Mouse (Mus musculus) heart, postnatal 14 days (tissue): ENCODE results near the gene Ctrc. TPM values are rescaled to one million over a fixed set of nuclear protein-coding genes. Genes with fewer than 3 reads are reported as not detected.

Experiments used
- total RNA-seq, 2 experiments: library from RNA; stranded (reverse); gene quantifications; 2 replicates each; pipeline ENCODE4 v1.2.3; 2021

The Ctrc gene
- total RNA-seq, 2 experiments from 2014 or later = not detected

Other genes with a start within 250 kb of the Ctrc start
- gene Fblim1, start 240.3 kb downstream of the Ctrc start, total RNA-seq = 100 to 1,000 TPM; 299 to 338 TPM
- 10 to 100 TPM; 30.1 to 35.4 TPM for gene Tmem82, start 227.7 kb downstream of the Ctrc start, total RNA-seq
- gene Slc25a34, start 222.5 kb downstream of the Ctrc start, total RNA-seq = 100 to 1,000 TPM; 121 TPM
- 100 to 1,000 TPM; 101 to 103 TPM for gene Plekhm2, start 181.5 kb downstream of the Ctrc start, total RNA-seq
- not detected for gene Rsc1a1, start 160.8 kb downstream of the Ctrc start, total RNA-seq
- 10 to 100 TPM; 39.0 to 40.4 TPM for gene Ddi2, start 122.9 kb downstream of the Ctrc start, total RNA-seq
- gene Agmat, start 99.7 kb downstream of the Ctrc start, total RNA-seq = under 1 TPM; 0.72 to 0.98 TPM
- 10 to 100 TPM; 18.4 to 18.5 TPM for gene Dnajc16, start 55.4 kb downstream of the Ctrc start, total RNA-seq
- gene Casp9, start 52.7 kb downstream of the Ctrc start, total RNA-seq = 1 to 10 TPM; 7.7 to 9.5 TPM
- not detected for gene Cela2a, start 20.2 kb downstream of the Ctrc start, total RNA-seq
- gene Efhd2, start 28.6 kb upstream of the Ctrc start, total RNA-seq = 10 to 100 TPM; 22.1 to 22.6 TPM
- under 1 TPM; 0.17 to 0.48 TPM for gene Fhad1, start 168.7 kb upstream of the Ctrc start, total RNA-seq
- gene Tmem51, start 237.9 kb upstream of the Ctrc start, total RNA-seq = 10 to 100 TPM; 12.0 to 12.7 TPM